Mouse (Mus musculus) ovary, postnatal 36 days (tissue): Measurements from ENCODE around the gene Gm1140.
"Not testable (repeated sequence)": the region's sequence is repeated elsewhere in the genome, so short reads cannot be mapped to it uniquely, and the experiment has no call there.

Source experiments
- DNase-seq: peaks from one replicate; pipeline ENCODE4 v3.0.0; 2022; ENCODE audit warnings: low spot score, mixed read lengths

The Gm1140 gene

DNA sequence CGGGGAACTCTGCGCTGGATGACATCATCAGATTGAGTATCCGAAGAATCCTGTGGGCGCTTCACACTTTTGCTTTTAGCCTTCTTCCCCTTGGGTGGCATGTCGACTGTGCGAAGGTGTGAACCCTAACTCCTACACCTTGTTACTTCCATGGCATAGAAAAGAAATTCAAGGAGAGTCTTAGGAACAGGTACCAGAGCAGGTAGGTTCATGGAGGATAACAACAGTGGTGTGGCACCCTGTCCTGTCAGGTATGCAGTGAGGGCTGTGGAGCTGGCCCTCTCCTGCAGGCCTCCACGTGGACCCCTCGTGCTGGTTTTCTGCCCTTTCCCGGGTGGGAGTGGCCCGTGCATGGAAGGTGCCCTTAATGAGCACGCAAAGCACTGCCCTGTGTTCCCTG is at the start of gene Gm1140:
TSS of gene Gm1140 (minus strand) at position 101 of the 400 bp plus-strand sequence.
- DNase-seq, result not testable (repeated sequence)

GRCm38 (mm10) chrX:67695398-67695797 is 2.0 kb upstream of the Gm1140 start, which contains the start of gene Gm14692:
Gm14692 (plus strand) TSS chrX:67695698.
- DNase-seq, result not testable (repeated sequence)
